Comparison of ENCODE assay signal across 13 mouse cellular contexts in the genomic region with DNA sequence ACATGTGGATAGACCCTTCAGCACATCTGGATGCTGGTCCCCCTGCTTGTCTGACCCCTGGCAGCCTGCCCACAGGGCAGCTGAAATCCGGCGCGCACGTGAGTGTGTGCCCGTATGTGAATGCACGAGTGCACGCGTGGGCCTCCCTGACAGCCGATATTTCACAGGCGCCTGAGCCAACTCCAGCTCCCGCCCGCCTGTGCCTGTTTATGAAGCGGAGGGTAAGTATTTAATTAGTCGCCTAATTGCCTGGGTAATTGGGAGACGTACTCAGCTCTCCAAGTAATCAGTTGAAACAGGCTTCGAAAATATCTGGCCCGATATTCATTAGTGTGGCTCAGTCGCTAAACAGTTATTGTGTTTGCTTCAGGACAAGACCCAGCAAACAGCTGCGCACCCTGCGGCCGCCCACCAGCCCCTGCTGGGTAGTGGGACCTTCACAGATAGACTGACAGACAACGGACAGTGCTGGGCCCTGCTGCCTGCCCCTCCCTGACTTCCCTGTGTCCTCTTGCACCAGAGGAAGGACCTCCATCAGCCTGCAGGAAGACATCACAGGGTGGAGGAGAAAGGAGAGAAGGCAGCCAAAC.
DNase-seq lines count a peak whose midpoint lies in the region; ATAC-seq and TF ChIP-seq lines count a peak whose summit lies in the region.
"Had no signal": no experiment of that assay in that cellular context is flagged by ENCODE, and none has a peak within 500 bp of the region (broad histone marks: within the 10 kb centered on the region; RNA-seq: fewer than 3 reads in every experiment).

No protein-coding gene starts in this region.

- 60% methylated on average over 22 of the region's 22 CpGs for WGBS in embryonic facial prominence, embryonic 14.5 days
- WGBS in embryonic facial prominence, embryonic 10.5 days, result 78% methylated on average over 22 of the region's 22 CpGs
- 12% methylated on average over 22 of the region's 22 CpGs for WGBS in forebrain, embryonic 16.5 days

- no peaks in the 10 kb centered on the region for H3K36me3 ChIP-seq in embryonic facial prominence, embryonic 14.5 days (ENCODE audit: control insufficient read depth, insufficient read depth, low read length)
- no peaks in the 10 kb centered on the region for H3K36me3 ChIP-seq in embryonic facial prominence, embryonic 10.5 days (replicated peaks)
- H3K36me3 ChIP-seq in E14TG2a.4 (ENCODE audit: insufficient read depth, low read length), result no peaks in the 10 kb centered on the region
- no peaks in the 10 kb centered on the region for H3K36me3 ChIP-seq in forebrain, embryonic 16.5 days (ENCODE audit: control insufficient read depth, insufficient read depth)
- H3K36me3 ChIP-seq: G1E had no signal

- no peak overlapping the region for H3K27ac ChIP-seq in embryonic facial prominence, embryonic 14.5 days (replicated peaks; ENCODE audit: low read depth, low read length)
- H3K27ac ChIP-seq in embryonic facial prominence, embryonic 10.5 days (replicated peaks), result no peak overlapping the region
- no peak overlapping the region for H3K27ac ChIP-seq in forebrain, embryonic 16.5 days (ENCODE audit: low read length)

- no peaks in the 10 kb centered on the region for H3K9me3 ChIP-seq in embryonic facial prominence, embryonic 14.5 days (ENCODE audit: control insufficient read depth, low read length)
- H3K9me3 ChIP-seq in embryonic facial prominence, embryonic 10.5 days, result peaks cover 9% of the 10 kb centered on the region
- H3K9me3 ChIP-seq in E14TG2a.4 (ENCODE audit: low read length), result no peaks in the 10 kb centered on the region
- H3K9me3 ChIP-seq in forebrain, embryonic 16.5 days (ENCODE audit: control insufficient read depth, low read length), result peaks cover 3% of the 10 kb centered on the region
- H3K9me3 ChIP-seq: G1E had no signal

- no peak overlapping the region for H3K4me3 ChIP-seq in embryonic facial prominence, embryonic 14.5 days (ENCODE audit: low read depth, low read length)
- no peak overlapping the region for H3K4me3 ChIP-seq in embryonic facial prominence, embryonic 10.5 days
- H3K4me3 ChIP-seq in E14TG2a.4 (replicated peaks; ENCODE audit: low read length), result 0 out of 2 replicates have a peak overlapping the region, but pooled peaks have one; percentile 20
- H3K4me3 ChIP-seq in forebrain, embryonic 16.5 days (replicated peaks; ENCODE audit: low read length), result no peak overlapping the region

- TF ChIP-seq CTCF in E14TG2a.4 (conservative IDR thresholded peaks at IDR 0.05; ENCODE audit: low read length), result no peak

- H3K9ac ChIP-seq in embryonic facial prominence, embryonic 14.5 days (ENCODE audit: low read depth, low read length), result no peak overlapping the region
- H3K9ac ChIP-seq in forebrain, embryonic 16.5 days (replicated peaks; ENCODE audit: low read depth, low read length), result no peak overlapping the region
- H3K9ac ChIP-seq: liver, postnatal 0 days had no signal

- H3K27me3 ChIP-seq in embryonic facial prominence, embryonic 14.5 days (replicated peaks; ENCODE audit: control insufficient read depth, insufficient read depth, low read length), result 0 out of 2 replicates have a peak, but pooled peaks cover 2% of the 10 kb centered on the region
- H3K27me3 ChIP-seq in embryonic facial prominence, embryonic 10.5 days (replicated peaks; ENCODE audit: low read depth, poor library complexity, severe bottlenecking), result peaks cover 47% of the 10 kb centered on the region
- H3K27me3 ChIP-seq in E14TG2a.4 (ENCODE audit: insufficient read depth, low read length), result peaks cover 31% of the 10 kb centered on the region
- H3K27me3 ChIP-seq in forebrain, embryonic 16.5 days (replicated peaks; ENCODE audit: control insufficient read depth, insufficient read depth, low read length), result peaks cover 39% of the 10 kb centered on the region

- ATAC-seq in embryonic facial prominence, embryonic 14.5 days (ENCODE audit: low read depth), result no peak
- ATAC-seq in forebrain, embryonic 16.5 days, result peak; percentile 82
- ATAC-seq in monocyte, adult 5-6 weeks (replicated peaks; ENCODE audit: insufficient number of reproducible peaks, low FRiP score, low TSS enrichment, poor library complexity, severe bottlenecking), result no peak
- ATAC-seq: liver, postnatal 0 days had no signal

- H3K4me2 ChIP-seq in embryonic facial prominence, embryonic 14.5 days (ENCODE audit: low read depth, low read length), result no peak overlapping the region
- H3K4me2 ChIP-seq in forebrain, embryonic 16.5 days (ENCODE audit: low read length), result no peak overlapping the region
- H3K4me2 ChIP-seq: heart, embryonic 11.5 days had no signal

- no peaks in the 10 kb centered on the region for H3K4me1 ChIP-seq in embryonic facial prominence, embryonic 14.5 days (ENCODE audit: control insufficient read depth, insufficient read depth, low read length)
- peaks cover 2% of the 10 kb centered on the region; the same call in 1 of the 2 replicates for H3K4me1 ChIP-seq in embryonic facial prominence, embryonic 10.5 days
- 0 out of 2 replicates have a peak, but pooled peaks cover 5% of the 10 kb centered on the region for H3K4me1 ChIP-seq in E14TG2a.4 (replicated peaks; ENCODE audit: low read depth, low read length)
- 0 out of 2 replicates have a peak, but pooled peaks cover 6% of the 10 kb centered on the region for H3K4me1 ChIP-seq in forebrain, embryonic 16.5 days (replicated peaks; ENCODE audit: control insufficient read depth, insufficient read depth, low read length)

- DNase-seq in embryonic facial prominence, embryonic 14.5 days (ENCODE audit: low spot score), result peak; percentile 21
- no peak for DNase-seq in embryonic facial prominence, embryonic 10.5 days (ENCODE audit: low spot score)
- peak; percentile 5 to 12 for DNase-seq in layer of hippocampus, postnatal 36 days
- no peak for DNase-seq in B cell, adult 2 months
- no peak for DNase-seq in c-Kit-positive CD71-positive TER-119-positive erythroid progenitor cells, embryonic 14.5 days (ENCODE audit: low spot score)
- DNase-seq: gastrocnemius, postnatal 10 days; kidney, postnatal 10 days; liver, postnatal 0 days had no signal

Comparison
In these comparisons a context has a peak if more than half of its experiments do, and no peak if none do; other contexts are left out.
1. DNase-seq: peak in embryonic facial prominence, embryonic 14.5 days (single experiment) and layer of hippocampus, postnatal 36 days (2 of 2); none in embryonic facial prominence, embryonic 10.5 days (single experiment), B cell, adult 2 months (0 of 2) and c-Kit-positive CD71-positive TER-119-positive erythroid progenitor cells, embryonic 14.5 days (single experiment).